Mouse (Mus musculus): ENCODE data around the gene Cyp4f18.

DNA sequence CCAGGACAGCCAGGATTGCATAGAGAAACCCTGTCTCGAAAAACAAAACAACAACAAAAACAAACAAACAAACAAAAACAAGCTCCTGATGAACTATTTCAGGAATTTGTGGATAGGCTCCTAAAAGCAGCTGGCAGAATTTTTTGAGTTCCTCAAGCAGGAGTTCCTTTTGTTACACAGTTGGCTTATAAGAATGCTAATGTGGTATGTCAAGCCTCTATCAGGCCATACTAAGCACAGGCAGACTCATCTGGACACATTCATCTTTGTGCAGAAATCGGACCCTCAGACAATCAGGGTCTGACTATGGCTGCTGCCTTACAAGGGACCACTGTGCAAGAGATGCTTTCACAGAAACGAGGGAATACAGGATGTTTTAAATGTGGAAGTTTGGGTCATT, 35.2 kb downstream of the Cyp4f18 start:
- TF ChIP-seq CTCF (conservative IDR thresholded peaks at IDR 0.05; ENCODE audit: low read length) (no peak), NANOG (IDR thresholded peaks at IDR 0.05; ENCODE audit: borderline replicate concordance, low read length) (no peak)

Measured in E14TG2a.4 (cell line).